Mouse (Mus musculus): ENCODE results near the gene Ldlrad1. TPM values are rescaled to one million over a fixed set of nuclear protein-coding genes. Genes with fewer than 3 reads are reported as not detected.

The Ldlrad1 gene
- not detected in 2 replicates for polyA plus RNA-seq (2015; fragmentation: Nextera tagmentation; extraction: Ambion mirVana)

GRCm38 (mm10) chr4:107208880-107209279 is at the start of gene Ldlrad1:
Gene Ldlrad1, plus strand, starts transcription at chr4:107209180.

GRCm38 (mm10) chr4:107178182-107178829 is 30.7 kb upstream of the Ldlrad1 start, which contains the start of gene Tmem59:
Gene Tmem59, plus strand, starts transcription at chr4:107178399.

GRCm38 (mm10) chr4:107178830-107179490 is 30.0 kb upstream of the Ldlrad1 start, which contains the start of gene Tceanc2:
Gene Tceanc2, minus strand, starts transcription at chr4:107179116.

GRCm38 (mm10) chr4:107253125-107254091 is 44.4 kb downstream of the Ldlrad1 start, which contains the start of the genes Lrrc42 and Hspb11:
Gene Lrrc42, minus strand, starts transcription at chr4:107253532.
Gene Hspb11, plus strand, starts transcription at chr4:107253593.

Other genes with a start within 250 kb of the Ldlrad1 start
- gene Mrpl37, start 142.3 kb upstream of the Ldlrad1 start, polyA plus RNA-seq (2015; fragmentation: Nextera tagmentation; extraction: Ambion mirVana) = 108 and 113 TPM in 2 replicates
- 6.4 and 6.9 TPM in 2 replicates for gene Cyb5rl, start 142.2 kb upstream of the Ldlrad1 start, polyA plus RNA-seq (2015; fragmentation: Nextera tagmentation; extraction: Ambion mirVana)
- 0.10 TPM in 1 of 2 replicates, not detected in the other for gene Cdcp2, start 112.3 kb upstream of the Ldlrad1 start, polyA plus RNA-seq (2015; fragmentation: Nextera tagmentation; extraction: Ambion mirVana)
- 304 and 323 TPM in 2 replicates for gene Tmem59, start 30.8 kb upstream of the Ldlrad1 start, polyA plus RNA-seq (2015; fragmentation: Nextera tagmentation; extraction: Ambion mirVana)
- 15.1 and 19.8 TPM in 2 replicates for gene Tceanc2, start 30.1 kb upstream of the Ldlrad1 start, polyA plus RNA-seq (2015; fragmentation: Nextera tagmentation; extraction: Ambion mirVana)
- gene Lrrc42, start 44.4 kb downstream of the Ldlrad1 start, polyA plus RNA-seq (2015; fragmentation: Nextera tagmentation; extraction: Ambion mirVana) = 15.8 and 19.4 TPM in 2 replicates
- 47.6 and 49.7 TPM in 2 replicates for gene Hspb11, start 44.4 kb downstream of the Ldlrad1 start, polyA plus RNA-seq (2015; fragmentation: Nextera tagmentation; extraction: Ambion mirVana)
- gene Dio1, start 98.0 kb downstream of the Ldlrad1 start, polyA plus RNA-seq (2015; fragmentation: Nextera tagmentation; extraction: Ambion mirVana) = not detected in 2 replicates
- gene Yipf1, start 105.2 kb downstream of the Ldlrad1 start, polyA plus RNA-seq (2015; fragmentation: Nextera tagmentation; extraction: Ambion mirVana) = 26.2 and 28.9 TPM in 2 replicates
- 6.6 and 7.4 TPM in 2 replicates for gene Ndc1, start 158.6 kb downstream of the Ldlrad1 start, polyA plus RNA-seq (2015; fragmentation: Nextera tagmentation; extraction: Ambion mirVana)
- 5.2 TPM in 2 replicates for gene Glis1, start 225.4 kb downstream of the Ldlrad1 start, polyA plus RNA-seq (2015; fragmentation: Nextera tagmentation; extraction: Ambion mirVana)